Mouse (Mus musculus): ENCODE data around the gene Trio.

Trio gene

GRCm38 (mm10) chr15:27945570-27945969, 80.1 kb downstream of the Trio start:
- DNase-seq (ENCODE audit: low spot score in 2 of 2): no peak

GRCm38 (mm10) chr15:27944898-27945297, 80.8 kb downstream of the Trio start:
- DNase-seq (ENCODE audit: low spot score in 2 of 2): no peak

- DNase-seq (ENCODE audit: low spot score in 2 of 2): peak; percentile 64 to 75
These were observed 82.0 kb downstream of the Trio start for GRCm38 (mm10) chr15:27943486-27944195.

GRCm38 (mm10) chr15:27942148-27942847, 83.3 kb downstream of the Trio start:
- no peak for DNase-seq (ENCODE audit: low spot score in 2 of 2)

- DNase-seq (ENCODE audit: low spot score in 2 of 2): no peak
These were observed 84.2 kb downstream of the Trio start for GRCm38 (mm10) chr15:27941441-27941840.

DNA sequence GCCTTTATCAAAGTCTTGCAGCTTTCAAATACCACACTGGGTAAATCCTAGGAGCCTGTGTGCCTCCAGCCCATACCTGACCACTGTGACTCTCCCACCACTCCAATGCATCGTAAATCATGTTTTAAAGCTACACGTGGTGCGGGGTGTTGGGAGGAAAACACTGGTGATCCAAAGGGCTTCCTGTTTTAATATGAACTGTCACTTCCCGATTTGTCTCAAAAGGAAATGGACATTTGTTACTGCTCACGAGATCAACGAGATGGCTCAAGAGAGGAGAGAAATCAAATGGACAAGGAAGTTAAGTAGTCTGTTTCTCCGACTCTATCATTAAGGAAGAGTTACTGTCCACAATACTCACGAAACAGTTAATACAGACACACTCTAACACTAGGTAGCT, 84.6 kb downstream of the Trio start:
- no peak for DNase-seq (ENCODE audit: low spot score in 2 of 2)

- no peak for DNase-seq (ENCODE audit: low spot score in 2 of 2)
These were observed 85.6 kb downstream of the Trio start for GRCm38 (mm10) chr15:27940032-27940431.

GRCm38 (mm10) chr15:27938886-27939285, 86.8 kb downstream of the Trio start:
- no peak for DNase-seq (ENCODE audit: low spot score in 2 of 2)

- DNase-seq (ENCODE audit: low spot score in 2 of 2): peak in 1 of 2 experiments; percentile 65
These were observed 87.5 kb downstream of the Trio start for GRCm38 (mm10) chr15:27937861-27938833.

DNA sequence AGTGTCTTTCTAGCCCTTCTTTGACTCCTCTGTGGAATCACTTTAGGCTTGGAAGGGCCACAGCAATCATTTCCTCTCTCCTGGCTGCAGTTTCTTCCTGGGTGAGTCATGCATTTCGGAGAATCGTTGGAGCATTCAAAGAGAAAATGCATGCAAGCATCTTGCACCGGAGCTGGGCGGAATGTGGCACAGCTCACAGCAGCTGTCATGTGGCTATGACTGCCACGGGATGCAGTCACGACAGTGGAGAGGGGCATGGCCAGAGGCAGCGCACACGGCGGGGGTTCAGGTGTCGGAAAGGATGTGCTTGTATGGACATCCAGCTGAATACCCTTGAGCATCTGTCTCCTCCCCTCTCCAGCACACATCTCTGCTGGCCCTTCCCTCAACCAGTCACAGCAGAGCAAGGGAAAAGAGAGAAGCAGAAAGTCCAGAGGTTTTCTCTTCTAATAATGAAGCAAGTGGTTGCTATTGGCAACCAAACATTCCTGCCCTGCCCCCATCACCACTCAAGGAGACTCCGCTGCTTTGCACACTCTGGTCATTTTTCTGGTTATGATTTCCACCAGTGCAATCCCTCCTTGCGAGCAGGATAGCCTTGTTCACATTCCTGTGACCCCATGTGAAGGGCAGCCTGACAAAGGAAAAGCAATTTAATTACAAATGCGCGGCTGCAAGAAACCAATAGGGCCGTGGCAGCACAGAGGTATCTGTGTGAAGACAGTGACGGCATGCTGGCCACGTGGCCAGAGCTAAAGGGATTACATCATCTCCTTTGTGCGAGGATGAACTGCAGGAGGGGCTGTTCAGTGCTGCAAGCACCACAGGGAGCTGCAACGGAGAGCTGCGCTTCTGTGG, 88.4 kb downstream of the Trio start:
- DNase-seq (ENCODE audit: low spot score in 2 of 2): peak; percentile 85 to 92

DNA sequence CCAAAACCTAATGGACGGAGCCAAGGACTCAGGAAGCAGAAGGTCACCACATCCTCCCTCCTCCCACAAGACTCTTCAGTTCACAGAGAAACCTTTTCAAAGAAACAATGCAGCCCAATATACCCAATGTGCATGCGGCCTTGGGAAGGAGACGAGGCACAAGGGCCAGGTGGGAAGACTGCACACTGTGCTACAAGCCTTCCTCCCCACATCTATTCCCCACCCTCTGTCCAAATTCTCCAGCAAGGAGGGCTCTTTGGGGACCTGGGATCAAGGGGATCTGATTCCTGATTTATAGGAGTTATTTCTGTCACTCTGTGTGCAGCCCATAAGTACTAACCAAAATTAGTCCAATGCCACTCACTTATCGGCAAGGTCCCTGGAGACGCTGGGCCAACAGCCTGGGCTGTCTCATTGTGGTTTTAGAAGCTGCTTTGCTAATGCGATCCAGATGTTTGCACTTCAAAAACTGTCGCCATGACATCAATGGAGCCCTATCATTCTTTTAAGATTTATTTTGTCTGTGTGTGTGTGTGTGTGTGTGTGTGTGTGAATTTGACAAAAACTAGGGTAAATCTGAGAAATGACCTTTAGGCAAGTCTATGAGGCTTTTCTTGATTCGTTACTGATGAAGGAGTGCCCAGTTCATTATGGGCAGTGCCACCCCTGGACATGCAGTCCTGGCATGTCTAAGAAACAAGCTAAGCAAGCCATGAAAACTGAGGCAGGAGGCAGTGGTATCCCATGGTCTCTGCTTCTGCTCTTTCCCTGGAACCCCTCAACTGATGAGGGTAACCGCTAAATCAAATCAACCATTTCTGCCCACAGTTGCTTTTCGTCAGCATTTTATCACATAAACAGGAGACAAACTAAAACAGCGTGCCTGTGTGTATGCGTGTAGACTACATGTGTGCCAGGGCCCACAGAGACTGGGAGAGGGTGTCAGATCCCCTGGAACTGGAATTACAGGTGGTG, 89.6 kb downstream of the Trio start:
- DNase-seq (ENCODE audit: low spot score in 2 of 2): no peak

DNA sequence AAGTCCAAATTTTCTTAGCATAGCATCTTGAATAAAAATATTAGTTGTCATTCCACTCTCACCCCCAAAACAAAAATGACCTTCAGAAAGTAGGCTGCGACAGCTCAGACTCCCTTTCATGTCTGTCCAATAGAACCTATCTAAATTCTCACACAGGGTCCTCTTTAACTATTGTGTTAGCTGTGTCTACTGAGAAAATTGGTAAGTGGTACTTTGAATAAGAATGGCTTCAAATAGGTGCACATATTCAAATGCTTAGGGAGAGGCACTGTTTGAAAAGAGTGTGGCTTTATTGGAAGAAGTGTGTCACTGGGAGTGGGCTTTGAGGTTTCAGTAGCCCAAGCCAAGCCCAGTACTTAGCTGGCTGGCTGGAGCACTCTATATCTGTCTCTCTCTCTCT, 92.4 kb downstream of the Trio start:
- DNase-seq (ENCODE audit: low spot score in 2 of 2): no peak

GRCm38 (mm10) chr15:27931891-27932290, 93.8 kb downstream of the Trio start:
- DNase-seq (ENCODE audit: low spot score in 2 of 2): no peak

DNA sequence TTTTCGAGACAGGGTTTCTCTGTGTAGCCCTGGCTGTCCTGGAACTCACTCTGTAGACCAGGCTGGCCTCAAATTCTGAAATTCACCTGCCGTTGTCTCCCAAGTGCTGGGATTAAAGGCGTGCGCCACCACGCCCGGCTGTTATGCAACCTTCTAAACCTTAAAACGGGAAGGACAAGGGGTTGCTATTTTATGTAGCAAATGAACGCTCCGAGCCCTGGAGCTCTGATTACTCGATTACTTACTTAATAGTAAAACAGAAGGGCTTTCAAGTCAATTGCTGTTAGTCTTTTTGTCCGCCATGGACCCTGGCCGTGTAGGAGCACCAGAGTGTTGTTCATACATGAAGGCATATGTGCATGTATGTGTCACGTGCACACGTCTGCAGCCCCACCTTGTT, 94.2 kb downstream of the Trio start:
- no peak for DNase-seq (ENCODE audit: low spot score in 2 of 2)

DNA sequence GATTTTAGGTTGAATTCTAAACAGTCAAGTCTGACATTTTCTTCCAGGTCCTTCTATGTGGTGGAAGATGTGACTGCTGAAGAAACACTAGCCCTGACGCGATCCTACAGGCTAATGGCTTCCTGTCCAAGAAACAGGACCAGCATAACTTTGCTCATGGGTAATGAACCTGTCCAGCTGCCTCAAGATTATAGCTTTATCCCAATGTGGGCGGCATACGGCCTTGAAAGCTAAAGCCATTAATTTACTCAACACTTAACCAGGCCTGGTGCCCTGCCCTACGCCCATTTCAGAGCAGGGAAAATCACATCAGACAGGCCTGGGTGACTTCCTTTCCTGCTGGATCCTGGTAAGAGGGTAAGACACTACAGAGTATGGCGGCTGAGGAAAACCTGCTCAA, 98.0 kb downstream of the Trio start:
- no peak for DNase-seq (ENCODE audit: low spot score in 2 of 2)

GRCm38 (mm10) chr15:27926941-27927340, 98.7 kb downstream of the Trio start:
- no peak for DNase-seq (ENCODE audit: low spot score in 2 of 2)

- no peak for DNase-seq (ENCODE audit: low spot score in 2 of 2)
These were observed 99.2 kb downstream of the Trio start for GRCm38 (mm10) chr15:27926450-27926849.

DNA sequence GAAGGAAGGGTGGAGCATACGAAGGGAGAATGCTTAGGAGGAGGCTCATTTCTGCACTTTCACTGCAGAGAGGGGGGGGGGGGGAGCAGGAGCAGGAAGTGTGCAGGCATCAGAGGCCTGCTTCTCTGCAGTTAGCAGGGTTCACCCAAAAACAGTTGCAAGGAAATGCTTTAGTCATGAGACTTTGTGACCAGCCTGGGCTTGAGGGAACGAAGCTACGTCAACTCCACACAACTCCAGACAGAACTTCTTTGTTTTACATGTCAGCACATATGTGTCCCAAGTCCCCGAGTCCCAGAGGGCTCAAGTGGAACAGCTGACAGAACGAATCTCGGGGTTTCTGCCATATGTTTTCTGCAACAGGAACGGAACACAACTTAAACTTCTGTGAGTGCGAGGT, 99.8 kb downstream of the Trio start:
- no peak for DNase-seq (ENCODE audit: low spot score in 2 of 2)

- no peak for DNase-seq (ENCODE audit: low spot score in 2 of 2)
These were observed 100.5 kb downstream of the Trio start for GRCm38 (mm10) chr15:27925004-27925635.

GRCm38 (mm10) chr15:27923987-27924341, 101.7 kb downstream of the Trio start:
- DNase-seq (ENCODE audit: low spot score in 2 of 2): no peak

All from right cerebral cortex, postnatal 10 days (tissue).